Mouse (Mus musculus) testis, adult 2 months (tissue): ENCODE measurements around the gene Ate1.

ENCODE experiments used
- CTCF ChIP-seq: fragments of 200-500 bp; IDR thresholded peaks from 2 replicates; pipeline ENCODE4 v1.5.1; 2012; ENCODE audit warnings: low read depth, mild to moderate bottlenecking, inconsistent platforms, low read length, moderate library complexity; ENCODE audit not compliant: control insufficient read depth, insufficient read depth, insufficient replicate concordance
- POLR2A ChIP-seq: fragments of 200-500 bp; IDR thresholded peaks from 2 replicates; pipeline ENCODE4 v1.6.1; 2012; ENCODE audit warnings: low read depth, mild to moderate bottlenecking, inconsistent platforms, low read length, moderate library complexity; ENCODE audit not compliant: control insufficient read depth

GRCm38 (mm10) chr7:130560933-130561332 is 40.8 kb upstream of the Ate1 start:
- TF ChIP-seq POLR2A: no peak
- TF ChIP-seq CTCF: no peak
